Mouse (Mus musculus) olfactory bulb, adult 2 months (tissue): ENCODE data around the gene Psma3.

Experiments
- CTCF ChIP-seq: fragments of 200-500 bp; IDR thresholded peaks from 2 replicates; pipeline ENCODE4 v1.5.1; 2012; ENCODE audit warnings: low read depth, mild to moderate bottlenecking, low read length, moderate library complexity; ENCODE audit not compliant: insufficient read depth
- POLR2A ChIP-seq: fragments of 200-500 bp; IDR thresholded peaks from 2 replicates; pipeline ENCODE4 v1.6.1; 2012; ENCODE audit warnings: mild to moderate bottlenecking, low read depth, low read length, moderate library complexity; ENCODE audit not compliant: insufficient read depth

GRCm38 (mm10) chr12:70997225-70997624 lies 22.8 kb downstream of the Psma3 start:
- no peak for TF ChIP-seq POLR2A
- no peak for TF ChIP-seq CTCF
